Mouse (Mus musculus): ENCODE measurements around the gene Yjefn3.

Yjefn3 gene

GRCm38 (mm10) chr8:69880841-69881240, 21.7 kb downstream of the Yjefn3 start:
- no peak for DNase-seq (ENCODE audit: low read depth)

DNA sequence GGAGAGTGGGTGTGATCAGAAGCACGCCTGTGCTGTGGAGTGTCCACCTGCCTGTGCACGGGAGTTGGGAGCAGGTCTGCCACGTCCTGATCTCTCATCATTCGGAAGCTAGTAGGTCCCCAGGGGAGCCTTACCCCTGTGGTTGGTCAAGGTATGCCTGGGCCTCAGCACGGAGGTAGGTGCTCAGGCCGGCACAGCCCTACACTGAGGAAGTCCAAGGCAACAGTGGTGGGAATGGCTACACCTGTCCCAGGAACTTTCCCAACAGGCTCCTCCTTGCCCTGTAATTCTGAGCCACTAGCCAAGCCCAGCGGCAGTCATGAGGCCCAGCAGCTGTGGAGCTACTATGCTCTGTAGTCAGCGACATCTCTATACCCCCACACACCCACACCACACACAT, 22.8 kb downstream of the Yjefn3 start:
- no peak for DNase-seq (ENCODE audit: low read depth)

- DNase-seq (ENCODE audit: low read depth) = no peak
Observed at GRCm38 (mm10) chr8:69877992-69878391, 24.5 kb downstream of the Yjefn3 start.

DNA sequence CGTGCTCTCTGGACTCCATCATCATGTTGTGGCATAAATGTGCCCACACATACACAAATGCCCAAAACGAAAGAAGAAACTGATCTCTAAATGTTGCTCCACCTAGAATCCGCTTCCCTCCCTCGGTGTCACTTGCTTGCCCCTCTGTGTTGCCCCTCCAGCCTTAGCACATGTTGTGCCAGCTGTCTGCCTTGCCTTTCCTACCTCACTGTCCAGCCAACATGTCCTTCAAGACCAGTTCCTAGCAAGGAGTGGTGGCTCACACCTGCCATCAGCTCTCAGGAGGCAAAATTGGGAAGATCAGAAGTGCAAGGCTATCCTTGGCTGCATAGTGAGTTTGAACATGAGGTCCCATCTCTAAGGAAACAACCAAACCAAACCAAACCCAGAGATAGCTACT, 25.1 kb downstream of the Yjefn3 start:
- DNase-seq (ENCODE audit: low read depth) = no peak

GRCm38 (mm10) chr8:69876967-69877366, 25.5 kb downstream of the Yjefn3 start:
- DNase-seq (ENCODE audit: low read depth) = no peak

GRCm38 (mm10) chr8:69876097-69876496, 26.4 kb downstream of the Yjefn3 start:
- no peak for DNase-seq (ENCODE audit: low read depth)

- DNase-seq (ENCODE audit: low read depth) = no peak
Observed at GRCm38 (mm10) chr8:69874654-69875053, 27.9 kb downstream of the Yjefn3 start.

DNA sequence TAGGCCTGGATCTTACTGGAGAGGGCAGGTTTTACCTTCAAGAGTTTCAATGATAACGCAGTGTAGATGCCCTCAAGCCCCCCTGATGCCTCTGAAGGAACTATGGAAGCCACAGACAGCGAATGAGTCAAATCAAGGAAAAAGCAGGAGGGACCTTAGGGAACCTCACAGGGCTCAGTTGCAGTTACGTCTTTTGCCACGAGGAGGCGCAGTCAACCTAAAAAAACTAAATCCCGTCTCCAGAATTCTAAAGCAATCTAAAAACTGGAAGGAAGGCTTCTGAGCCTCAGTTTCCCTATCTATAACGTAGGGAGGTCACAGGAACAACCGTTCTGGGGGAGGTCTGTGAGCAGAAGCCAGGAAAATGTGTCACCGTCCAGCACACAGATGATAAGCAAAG, 28.4 kb downstream of the Yjefn3 start:
- peak; percentile 69 for DNase-seq (ENCODE audit: low read depth)

DNA sequence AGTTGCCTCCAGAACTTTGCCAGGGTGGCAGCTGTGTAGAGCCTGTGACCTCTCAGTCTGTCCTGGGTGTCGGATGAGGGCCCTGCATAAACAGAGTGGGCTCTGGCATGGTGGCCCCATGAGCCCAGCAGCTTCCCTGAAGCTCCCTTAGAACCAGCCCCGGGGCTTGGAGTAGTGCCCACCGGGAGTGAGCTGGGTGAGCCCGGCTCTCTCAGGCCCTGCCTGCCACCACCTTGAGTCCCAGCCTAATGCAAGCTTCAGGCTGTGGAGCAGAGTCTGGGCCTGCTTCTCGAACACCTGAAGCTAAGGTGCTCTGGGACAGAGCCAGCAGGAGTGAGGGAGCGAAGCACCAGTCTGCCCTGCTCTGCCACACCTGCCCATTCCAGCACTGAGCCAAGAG, 31.6 kb downstream of the Yjefn3 start:
- DNase-seq (ENCODE audit: low read depth) = no peak

- no peak for DNase-seq (ENCODE audit: low read depth)
Observed at GRCm38 (mm10) chr8:69870003-69870765, 32.3 kb downstream of the Yjefn3 start.

- no peak for DNase-seq (ENCODE audit: low read depth)
Observed at GRCm38 (mm10) chr8:69867696-69868326, 34.7 kb downstream of the Yjefn3 start.

GRCm38 (mm10) chr8:69864180-69864579, 38.3 kb downstream of the Yjefn3 start:
- no peak for DNase-seq (ENCODE audit: low read depth)

DNA sequence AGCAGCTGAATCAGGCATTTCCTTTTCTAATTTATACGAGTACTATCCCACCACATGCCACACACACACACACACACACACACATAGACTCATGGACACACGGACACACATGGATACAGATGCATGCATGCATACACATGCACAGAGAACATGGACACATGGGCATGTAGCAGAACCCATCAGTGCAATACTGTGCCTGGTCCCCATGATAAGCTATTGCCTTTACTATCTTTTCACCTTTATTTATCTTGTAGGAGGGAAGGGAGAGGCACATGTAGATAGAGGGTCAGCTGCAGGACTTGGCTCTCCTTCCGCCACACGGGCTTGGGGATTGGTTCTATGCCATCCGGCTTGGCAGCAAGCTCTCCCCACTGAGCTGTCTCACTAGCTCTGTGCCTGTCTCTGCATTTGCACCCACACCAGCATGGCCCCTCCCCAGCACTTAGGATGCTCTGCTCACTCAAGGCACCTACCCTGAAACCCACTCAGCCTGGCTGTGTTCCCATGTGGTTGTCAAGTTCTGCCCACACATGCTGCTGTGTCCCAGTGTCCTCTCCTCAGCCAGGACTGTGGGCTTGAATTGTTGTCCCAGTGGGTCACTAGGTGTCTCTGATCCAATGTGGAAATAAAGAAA, 39.0 kb downstream of the Yjefn3 start:
- no peak for DNase-seq (ENCODE audit: low read depth)

DNA sequence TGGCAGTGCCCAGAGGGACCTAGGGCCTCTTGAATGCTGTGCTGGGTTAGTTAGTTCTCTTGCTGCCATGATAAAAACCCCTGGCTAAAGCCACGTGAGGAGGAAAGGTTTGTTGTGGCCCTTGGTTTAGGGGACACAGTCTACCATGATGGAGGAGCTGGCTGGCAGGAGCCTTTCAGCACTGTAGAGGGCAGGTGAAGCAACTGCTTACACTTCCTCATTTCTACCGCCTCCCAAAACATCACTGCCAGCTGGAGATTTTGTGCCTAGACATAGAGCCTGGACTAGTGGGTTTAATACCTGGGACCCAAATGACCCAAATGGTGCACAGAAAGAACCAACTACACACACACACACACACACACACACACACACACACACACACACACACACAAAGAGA, 41.3 kb downstream of the Yjefn3 start:
- DNase-seq (ENCODE audit: low read depth) = peak; percentile 13

GRCm38 (mm10) chr8:69860807-69861206, 41.7 kb downstream of the Yjefn3 start:
- peak; percentile 37 for DNase-seq (ENCODE audit: low read depth)

DNA sequence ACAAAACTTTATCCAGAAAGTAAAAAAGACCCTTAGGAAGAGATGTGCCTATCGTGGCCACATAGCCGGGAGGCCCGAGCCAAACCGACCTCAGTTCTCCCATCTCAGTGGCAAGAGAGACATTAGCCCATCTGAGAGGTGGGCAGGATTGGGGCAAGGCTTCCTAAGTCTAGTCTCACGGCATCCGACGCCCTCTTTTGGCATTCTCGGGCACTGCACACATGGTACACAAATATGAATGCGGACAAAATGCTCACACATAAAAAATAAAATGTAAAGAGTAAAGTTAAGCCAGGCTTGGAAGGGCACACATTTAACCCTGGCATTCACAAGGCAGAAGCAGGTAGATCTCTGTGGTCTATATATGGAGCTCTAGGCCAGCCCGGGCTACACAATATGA, 48.6 kb downstream of the Yjefn3 start:
- DNase-seq (ENCODE audit: low read depth) = peak; percentile 31

DNA sequence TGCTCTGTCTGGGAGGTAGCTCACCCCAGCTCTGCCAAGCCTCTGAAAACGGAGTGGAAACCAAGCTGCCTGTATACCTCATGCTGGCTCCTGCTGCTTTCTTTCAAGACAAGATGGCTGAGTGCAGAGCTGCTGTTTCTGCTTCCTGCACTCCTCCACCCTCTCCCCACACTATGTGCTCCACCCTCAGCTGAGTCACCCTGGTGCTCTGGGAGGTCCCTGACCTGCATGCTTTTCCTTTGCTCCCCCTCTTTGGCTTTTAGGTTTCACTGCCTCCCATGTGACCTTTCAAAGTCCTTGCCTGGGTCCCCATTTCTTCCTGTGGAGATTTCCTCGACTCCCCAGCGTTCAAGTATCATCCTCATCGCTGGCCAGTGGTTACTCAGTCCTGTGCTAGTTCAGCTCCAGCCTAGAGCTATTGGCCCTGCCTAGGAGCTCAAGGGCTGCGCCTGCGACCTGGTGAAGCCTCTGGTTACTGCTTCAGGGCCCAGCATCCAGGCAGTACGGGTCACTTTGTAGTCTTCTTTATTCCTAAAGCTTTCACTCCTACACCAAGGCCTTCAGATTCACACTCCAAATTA, 51.5 kb downstream of the Yjefn3 start:
- peak; percentile 64 for DNase-seq (ENCODE audit: low read depth)

- DNase-seq (ENCODE audit: low read depth) = peak; percentile 59
Observed at GRCm38 (mm10) chr8:69849899-69850298, 52.6 kb downstream of the Yjefn3 start.

GRCm38 (mm10) chr8:69848951-69849350, 53.6 kb downstream of the Yjefn3 start:
- DNase-seq (ENCODE audit: low read depth) = peak; percentile 19

GRCm38 (mm10) chr8:69847167-69848065, 55.1 kb downstream of the Yjefn3 start:
- no peak for DNase-seq (ENCODE audit: low read depth)
